Mouse (Mus musculus): Measurements from ENCODE around the gene Lpar4. TPM values are rescaled to one million over a fixed set of nuclear protein-coding genes. Genes with fewer than 3 reads are reported as not detected.

Gene Lpar4
- total RNA-seq (2015) (not detected in 2 replicates), total RNA-seq (2017) (0.11 TPM in 1 of 2 replicates, not detected in the other)

DNA sequence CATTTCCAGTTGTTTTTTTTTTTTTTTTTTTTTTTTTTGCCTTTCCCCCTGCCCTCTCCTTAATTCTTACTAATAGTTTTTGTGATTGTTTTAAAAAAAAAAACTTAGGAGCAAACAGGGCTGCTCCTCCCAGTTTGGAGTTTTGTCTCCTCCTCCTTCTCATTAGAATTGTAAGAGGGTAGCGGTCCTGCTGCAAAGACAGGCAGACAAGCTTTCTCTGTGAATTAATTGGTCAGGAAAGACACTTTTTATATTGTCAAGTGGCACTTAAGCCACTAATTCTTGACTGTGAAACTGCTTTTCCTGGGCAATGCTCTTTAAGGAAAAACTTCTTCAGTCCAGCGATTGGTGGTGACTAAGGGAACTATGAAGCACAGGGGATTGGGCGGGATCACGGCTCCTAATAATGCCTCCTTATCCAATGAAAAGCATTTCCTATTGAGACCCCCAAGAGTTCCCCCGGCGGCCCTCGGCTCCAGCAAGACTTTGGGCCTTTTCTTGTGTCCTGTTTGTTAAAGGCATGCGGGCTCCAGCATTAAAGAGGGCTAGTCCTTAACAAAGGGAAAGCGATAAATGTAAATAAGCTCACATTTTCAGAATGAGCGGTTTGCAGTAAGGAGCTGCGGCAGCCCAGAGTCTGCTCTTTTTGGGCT lies at the start of gene Lpar4:
Lpar4 (plus strand) TSS at position 451 of the 653 bp plus-strand sequence.
- 0 out of 2 replicates have a peak, but pooled peaks have one; percentile 15 for ATAC-seq (ENCODE audit: poor library complexity, severe bottlenecking)

DNA sequence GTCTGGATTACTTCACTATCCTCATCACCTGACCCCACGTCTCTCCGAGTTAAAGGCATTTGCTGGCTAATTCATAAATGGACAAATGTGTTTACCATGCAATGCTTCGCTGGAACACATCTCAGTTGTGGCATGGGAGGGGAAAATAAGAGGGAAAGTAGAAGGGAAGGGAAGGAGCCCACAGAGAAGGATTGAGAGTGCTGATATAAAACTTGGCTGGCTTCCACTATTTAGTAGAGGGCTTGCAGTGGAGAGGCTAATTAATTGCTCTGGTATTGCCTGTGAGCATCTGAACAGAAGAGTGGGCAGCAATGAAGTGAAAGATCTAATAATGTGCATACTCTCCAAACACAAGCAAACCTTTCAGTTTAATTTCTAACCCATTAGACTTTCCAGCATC lies 49.0 kb upstream of the Lpar4 start:
- no peak for ATAC-seq (ENCODE audit: poor library complexity, severe bottlenecking)

DNA sequence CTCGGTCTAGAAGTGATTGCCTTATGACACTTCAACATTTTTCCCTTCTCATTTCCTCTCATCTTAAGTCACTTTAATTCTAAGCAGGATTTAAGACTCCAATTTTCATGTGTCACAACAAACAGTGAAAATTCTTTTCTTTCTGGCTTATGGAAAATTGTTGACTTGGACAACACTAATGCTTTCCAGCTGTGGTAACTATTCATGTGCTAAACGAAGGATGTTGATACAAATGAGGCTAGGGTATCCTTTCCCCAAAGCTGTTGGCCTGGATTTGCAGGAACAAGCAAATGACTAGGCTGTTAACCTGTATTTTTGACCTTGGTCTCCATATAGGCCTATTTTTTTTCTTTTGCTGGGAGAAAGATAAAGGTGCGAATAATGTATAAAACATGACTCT lies 48.5 kb upstream of the Lpar4 start:
- ATAC-seq (ENCODE audit: poor library complexity, severe bottlenecking): no peak

DNA sequence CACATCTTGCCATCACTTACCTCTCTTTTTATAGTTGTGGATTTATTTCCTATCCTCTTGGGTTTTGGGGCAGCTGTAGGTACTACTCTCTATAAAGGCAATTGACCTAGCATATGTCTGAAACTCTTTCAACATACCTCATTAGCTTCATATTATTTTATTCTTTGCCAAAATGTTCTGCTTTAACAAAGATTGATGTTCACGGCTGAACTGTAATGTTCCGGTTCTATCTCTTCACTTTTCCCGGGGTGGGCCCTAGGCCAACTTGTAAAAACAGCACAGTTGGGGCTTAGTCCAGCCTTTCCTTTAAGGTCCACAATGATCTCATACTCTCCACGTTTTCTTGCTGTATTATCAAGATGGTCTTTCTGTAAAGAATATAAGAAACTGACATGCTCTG lies 48.1 kb upstream of the Lpar4 start:
- no peak for ATAC-seq (ENCODE audit: poor library complexity, severe bottlenecking)

DNA sequence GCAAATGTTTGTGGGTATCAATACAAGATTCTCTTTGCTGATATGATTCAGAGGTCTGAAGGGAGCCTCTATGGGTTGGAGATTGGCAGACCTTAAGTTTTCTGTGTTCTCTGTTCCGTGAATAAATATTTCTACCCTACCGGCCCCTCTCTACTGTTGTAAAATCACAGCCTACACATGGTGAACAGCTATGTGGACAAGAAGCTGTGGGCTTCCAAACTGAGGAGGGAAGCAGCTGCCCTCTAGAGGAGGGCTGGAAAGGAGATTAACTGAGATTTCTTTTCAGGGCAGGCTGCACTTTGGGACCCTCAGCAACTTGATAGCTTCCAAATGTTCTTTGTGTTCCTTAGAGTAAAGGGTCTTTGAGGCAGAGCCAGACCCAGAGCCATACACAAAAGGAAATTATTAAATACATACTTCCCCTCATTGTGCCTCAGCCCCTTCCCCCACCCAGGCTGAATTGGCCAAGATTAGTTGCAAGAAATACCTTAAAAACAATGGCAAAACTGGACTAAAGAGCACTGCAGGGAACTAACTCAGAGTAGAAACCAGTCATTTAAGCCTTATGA lies 22.6 kb upstream of the Lpar4 start:
- ATAC-seq (ENCODE audit: poor library complexity, severe bottlenecking): no peak

DNA sequence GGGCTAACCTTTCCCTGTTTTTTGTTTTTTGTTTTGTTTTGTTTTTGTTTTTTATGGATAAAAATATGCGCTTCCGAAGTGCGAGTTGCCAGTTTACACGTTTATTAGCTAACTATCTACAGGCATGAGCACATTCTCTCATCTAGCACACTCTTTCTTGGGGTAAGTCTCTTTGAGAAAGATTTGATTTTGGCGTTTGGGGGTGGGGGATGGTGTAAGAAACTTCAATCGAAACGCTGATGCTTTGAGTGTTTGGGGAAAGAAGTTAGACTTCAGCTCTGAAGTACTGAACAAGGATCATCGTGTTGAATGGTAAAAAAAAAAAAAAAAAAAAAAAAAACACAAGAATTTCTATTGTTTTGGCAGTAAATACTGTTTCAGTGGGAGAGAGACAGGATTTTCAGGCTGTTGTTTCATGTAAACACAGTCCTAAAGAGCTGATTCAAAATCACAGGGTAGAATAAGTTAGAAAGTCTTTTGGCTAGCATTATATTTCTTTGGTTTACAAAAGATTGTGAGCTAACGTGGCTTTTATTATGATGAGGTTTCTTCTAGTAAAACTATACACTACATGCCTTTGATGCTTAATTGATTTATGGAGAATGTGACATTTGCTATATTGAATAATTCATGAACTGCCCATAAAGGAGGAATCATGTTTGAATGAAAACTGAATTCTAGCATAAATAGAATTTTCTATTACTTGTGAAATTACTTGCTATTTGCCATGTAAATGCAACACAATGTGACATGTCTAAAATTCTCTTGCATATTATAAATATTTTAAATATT lies 599 bp downstream of the Lpar4 start:
- ATAC-seq (ENCODE audit: poor library complexity, severe bottlenecking): no peak

DNA sequence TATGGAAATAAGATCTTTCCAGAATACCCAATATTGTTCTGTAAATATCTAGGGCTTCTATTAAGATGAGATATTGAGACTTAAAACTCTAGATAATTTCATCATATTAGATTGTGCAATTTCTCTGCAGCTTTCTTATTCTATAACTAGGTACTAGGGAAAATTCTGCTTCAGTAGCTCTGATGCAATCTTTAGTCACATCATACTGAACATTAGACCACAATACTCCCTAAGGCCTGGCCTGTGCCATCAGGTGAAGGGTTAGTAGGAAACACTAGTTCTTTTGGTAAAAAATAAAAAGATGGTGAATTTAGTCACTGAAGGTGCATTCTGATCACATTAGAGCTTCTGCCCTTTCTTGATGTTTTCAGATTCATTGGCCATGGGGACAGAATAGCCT lies 4.1 kb downstream of the Lpar4 start:
- peak; percentile 33; the same call in 1 of the 2 replicates for ATAC-seq (ENCODE audit: poor library complexity, severe bottlenecking)

DNA sequence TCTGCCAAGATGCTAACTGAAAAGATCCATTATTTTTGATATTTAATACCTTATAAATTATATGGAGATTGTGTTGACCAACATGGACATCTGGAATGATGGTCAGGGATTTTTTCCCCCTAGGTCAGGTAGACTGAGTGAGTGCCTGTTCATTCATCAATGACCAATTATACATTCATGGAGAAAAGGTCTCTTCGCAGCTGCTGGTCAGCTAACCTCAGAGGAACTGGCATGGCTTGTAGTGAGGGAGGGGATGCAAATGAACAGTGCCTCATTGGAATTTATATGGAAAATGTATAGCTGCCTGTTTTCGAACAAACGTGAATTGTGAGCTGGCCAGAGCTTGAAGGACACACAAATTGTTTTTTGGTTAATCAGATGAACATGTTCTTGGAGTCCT lies 18.9 kb downstream of the Lpar4 start:
- ATAC-seq (ENCODE audit: poor library complexity, severe bottlenecking): no peak

DNA sequence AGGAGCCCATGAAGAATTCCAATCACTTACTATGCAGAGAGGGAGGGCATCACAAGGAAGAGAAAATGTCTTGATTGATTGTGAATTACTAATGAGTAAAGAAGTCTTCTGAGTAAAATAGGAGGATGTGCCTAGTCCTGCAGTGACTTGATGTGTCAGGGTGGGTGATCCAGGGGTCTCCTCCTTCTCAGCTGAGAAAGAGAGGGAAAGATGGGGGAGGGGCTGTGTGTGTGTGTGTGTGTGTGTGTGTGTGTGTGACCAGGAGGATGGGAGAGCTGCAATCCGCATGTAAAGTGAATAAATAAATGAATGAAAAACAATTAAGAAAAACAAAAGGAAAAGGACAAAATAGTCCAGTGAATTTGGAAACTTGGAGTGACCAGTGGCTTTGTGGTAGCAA lies 30.1 kb downstream of the Lpar4 start:
- no peak for ATAC-seq (ENCODE audit: poor library complexity, severe bottlenecking)

DNA sequence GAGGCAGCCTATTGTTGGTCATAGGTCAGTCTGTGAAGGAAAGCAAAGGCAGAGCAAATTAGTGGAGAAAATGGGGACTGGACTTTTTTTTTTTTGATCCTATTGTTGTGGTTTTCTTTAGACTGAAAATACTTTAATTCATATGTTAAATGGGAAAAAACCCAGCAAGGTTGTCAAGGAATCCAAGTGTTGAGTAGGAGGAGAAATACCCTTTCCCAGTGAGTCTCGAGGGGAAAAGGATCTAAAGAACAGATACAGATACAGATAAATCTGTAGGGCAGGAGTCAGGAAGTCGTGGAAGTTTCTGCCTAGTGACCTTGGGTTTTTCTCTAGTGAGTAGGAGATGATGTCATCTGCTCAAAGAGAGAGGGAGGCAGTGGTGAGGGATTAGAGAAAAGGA lies 30.6 kb downstream of the Lpar4 start:
- ATAC-seq (ENCODE audit: poor library complexity, severe bottlenecking): no peak

DNA sequence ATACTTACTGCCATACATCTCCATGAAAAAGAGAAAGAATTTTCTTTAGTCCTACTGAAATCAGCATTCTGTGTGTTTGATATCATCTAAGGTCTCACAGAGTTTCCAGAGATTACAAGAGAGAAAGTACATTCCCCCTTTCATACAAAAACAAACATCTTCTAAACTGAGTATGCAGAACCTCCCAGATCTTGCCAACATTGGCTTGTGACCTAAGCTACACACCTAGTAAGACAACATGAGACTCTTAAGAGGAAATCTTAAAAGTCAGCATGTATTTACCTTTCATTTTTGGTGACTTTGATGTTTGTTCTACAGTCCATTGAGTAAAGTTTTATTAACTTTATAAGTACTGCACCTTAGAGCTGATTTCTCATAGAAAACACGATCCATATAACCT lies 33.4 kb downstream of the Lpar4 start:
- no peak for ATAC-seq (ENCODE audit: poor library complexity, severe bottlenecking)

DNA sequence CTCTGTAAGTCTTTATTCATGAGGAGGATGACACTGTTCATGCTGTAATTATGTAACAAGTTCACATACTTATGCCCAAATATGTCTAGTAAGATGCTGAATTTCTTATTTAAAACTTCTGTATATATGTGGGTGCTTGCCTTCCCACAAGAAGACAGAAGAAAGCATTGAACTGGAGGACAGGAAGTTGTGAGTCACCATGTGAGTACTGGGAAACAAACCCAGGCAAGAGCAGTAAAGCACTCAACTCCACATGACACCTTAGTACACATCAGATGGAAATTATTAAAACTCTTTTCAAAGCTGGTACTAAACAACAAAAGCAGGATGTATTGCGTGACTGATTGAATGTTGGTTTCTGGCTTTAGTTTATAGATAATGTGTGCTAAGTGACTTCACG lies 41.8 kb downstream of the Lpar4 start:
- no peak for ATAC-seq (ENCODE audit: poor library complexity, severe bottlenecking)

DNA sequence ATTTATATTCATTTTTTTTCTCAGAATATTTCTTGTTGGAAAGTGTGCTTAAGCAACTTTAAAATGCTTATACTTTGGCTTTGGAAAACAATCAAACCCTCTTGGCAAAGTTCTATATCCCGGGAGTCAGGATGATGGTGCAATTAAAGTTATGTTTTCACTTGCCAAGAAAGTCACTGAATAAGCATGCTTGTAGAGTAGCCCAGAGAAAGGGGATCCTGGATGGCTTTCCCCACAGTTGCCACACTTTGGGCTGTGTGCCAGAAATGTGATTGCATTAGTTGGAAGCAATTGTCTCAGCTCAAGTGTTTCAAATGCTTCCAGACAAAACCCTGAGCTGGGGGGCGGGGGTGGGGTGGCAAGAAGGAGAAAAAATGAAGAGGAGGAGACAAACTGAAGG lies 43.9 kb downstream of the Lpar4 start:
- ATAC-seq (ENCODE audit: poor library complexity, severe bottlenecking): no peak

Other genes starting within 250 kb of the Lpar4 start
- gene Rtl3, start 80.0 kb upstream of the Lpar4 start, total RNA-seq (2015): not detected in 2 replicates
- not detected in 2 replicates for gene Rtl3, start 80.0 kb upstream of the Lpar4 start, total RNA-seq (2017)
- 5.6 and 5.7 TPM in 2 replicates for gene P2ry10, start 167.9 kb downstream of the Lpar4 start, total RNA-seq (2015)
- 11.1 and 12.6 TPM in 2 replicates for gene P2ry10, start 167.9 kb downstream of the Lpar4 start, total RNA-seq (2017)
- gene P2ry10b, start 228.3 kb downstream of the Lpar4 start, total RNA-seq (2015): 17.7 and 18.4 TPM in 2 replicates
- gene P2ry10b, start 228.3 kb downstream of the Lpar4 start, total RNA-seq (2017): 13.5 and 15.5 TPM in 2 replicates

Measured in megakaryocyte, adult 5-6 weeks (primary cell).